Mouse (Mus musculus): ENCODE measurements around the gene Grik4. TPM values are rescaled to one million over a fixed set of nuclear protein-coding genes. Genes with fewer than 3 reads are reported as not detected.

Grik4 gene
- polyA plus RNA-seq, 1 experiment: not detected

DNA sequence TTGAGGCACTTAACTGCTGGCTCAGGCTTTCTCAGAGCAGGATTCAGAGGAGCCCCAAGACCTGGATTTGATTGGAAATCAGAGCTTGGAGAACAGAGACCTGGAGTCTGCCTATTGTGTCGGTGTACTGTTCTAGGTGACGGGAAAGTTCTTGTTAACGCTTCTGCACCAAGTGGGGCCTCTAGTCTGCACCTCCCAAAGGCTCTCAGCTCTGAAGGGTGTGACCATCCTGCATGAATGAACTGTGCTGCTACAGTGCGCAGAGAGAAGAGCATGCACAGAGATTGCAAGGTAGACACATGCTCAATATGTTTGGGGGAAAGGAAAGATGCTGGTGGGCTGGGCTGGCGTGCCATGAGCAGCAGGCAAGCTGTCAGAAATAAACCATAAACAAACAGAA, 144.6 kb downstream of the Grik4 start:
- no peak overlapping the region for H3K4me3 ChIP-seq (ENCODE audit: insufficient read depth, low read depth, low read length)
- TF ChIP-seq CTCF (IDR thresholded peaks at IDR 0.05; ENCODE audit: insufficient read depth, low read depth, low read length) (no peak), POLR2A (IDR thresholded peaks at IDR 0.05; ENCODE audit: insufficient read depth, low read depth, low read length) (no peak)
- H3K27ac ChIP-seq (ENCODE audit: insufficient read depth, low read depth, low read length): no peak overlapping the region
- 94% methylated on average over 5 of the region's 5 CpGs for WGBS
- H3K4me1 ChIP-seq (ENCODE audit: control insufficient read depth, insufficient read depth, low read length): peaks cover 5% of the 10 kb centered on the region; the same call in 1 of the 2 replicates

DNA sequence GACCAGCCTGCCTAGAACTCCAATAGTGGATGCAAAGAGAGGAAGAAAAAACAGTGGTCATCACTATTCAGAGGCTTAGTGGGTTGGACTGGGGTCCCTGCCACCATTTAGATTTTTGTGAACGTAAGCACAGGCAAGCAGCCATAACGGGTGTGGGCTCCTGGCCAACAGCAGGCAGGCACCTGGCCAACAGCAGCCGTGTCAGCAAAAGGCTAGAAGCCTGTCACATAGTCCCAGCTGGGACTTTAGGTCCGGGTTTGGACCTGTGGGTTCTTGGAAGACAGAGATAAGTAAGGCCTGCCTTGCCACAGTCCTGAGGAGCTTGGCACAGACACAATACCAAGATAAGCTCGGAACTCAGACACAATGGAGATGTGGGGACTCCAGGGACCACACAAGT, 145.1 kb downstream of the Grik4 start:
- Histone ChIP-seq H3K4me1 (ENCODE audit: control insufficient read depth, insufficient read depth, low read length) (peaks cover 5% of the 10 kb centered on the region; the same call in 1 of the 2 replicates), H3K4me3 (ENCODE audit: insufficient read depth, low read depth, low read length) (no peak overlapping the region), H3K27ac (ENCODE audit: insufficient read depth, low read depth, low read length) (no peak overlapping the region)
- WGBS: 67% methylated on average over 5 of the region's 5 CpGs
- no peak for TF ChIP-seq POLR2A (IDR thresholded peaks at IDR 0.05; ENCODE audit: insufficient read depth, low read depth, low read length)
- no peak for TF ChIP-seq CTCF (IDR thresholded peaks at IDR 0.05; ENCODE audit: insufficient read depth, low read depth, low read length)

DNA sequence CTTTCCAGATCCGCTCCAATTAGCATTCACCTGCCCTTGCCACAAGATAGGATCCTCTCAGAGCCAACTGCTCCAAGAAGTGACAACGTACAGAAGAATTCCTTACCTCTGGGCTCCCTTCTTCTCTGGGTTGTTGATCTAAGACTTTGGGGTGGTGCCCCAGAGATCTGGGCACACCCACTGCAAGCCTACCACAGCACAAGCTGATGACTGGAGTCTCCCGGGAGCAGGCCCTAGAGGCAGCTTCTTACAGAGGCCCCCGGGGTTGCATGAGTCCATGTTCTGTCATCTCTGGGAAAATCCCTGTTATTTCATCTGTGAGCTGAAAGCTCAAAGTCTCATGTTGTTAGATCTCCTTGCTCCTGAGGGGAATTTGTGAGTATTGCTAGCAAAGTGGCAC, 146.0 kb downstream of the Grik4 start:
- H3K27ac ChIP-seq (ENCODE audit: insufficient read depth, low read depth, low read length): no peak overlapping the region
- peaks cover 5% of the 10 kb centered on the region; the same call in 1 of the 2 replicates for H3K4me1 ChIP-seq (ENCODE audit: control insufficient read depth, insufficient read depth, low read length)
- TF ChIP-seq CTCF (IDR thresholded peaks at IDR 0.05; ENCODE audit: insufficient read depth, low read depth, low read length) (no peak), POLR2A (IDR thresholded peaks at IDR 0.05; ENCODE audit: insufficient read depth, low read depth, low read length) (no peak)
- no peak overlapping the region for H3K4me3 ChIP-seq (ENCODE audit: insufficient read depth, low read depth, low read length)
- WGBS: 88% methylated on average over 4 of the region's 4 CpGs

DNA sequence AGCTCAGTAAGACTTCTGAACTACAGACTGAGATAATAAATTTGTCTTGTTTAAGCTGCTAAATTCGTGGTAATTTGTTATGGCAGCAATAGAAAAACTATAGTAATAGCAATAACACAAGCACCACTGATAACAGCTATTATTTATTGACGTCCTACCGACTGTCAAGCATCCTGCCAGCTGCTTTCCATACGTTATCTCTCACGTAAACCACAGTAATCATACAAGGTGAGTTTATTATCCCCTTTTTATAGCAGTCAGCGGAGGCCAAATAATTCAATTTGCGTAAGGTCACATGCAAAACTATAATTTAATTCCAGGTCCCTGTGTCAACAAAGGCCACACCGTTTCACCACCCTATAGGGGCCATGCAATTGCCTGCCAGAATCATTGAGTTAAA, 147.0 kb downstream of the Grik4 start:
- WGBS: 92% methylated on average over 8 of the region's 8 CpGs
- TF ChIP-seq CTCF (IDR thresholded peaks at IDR 0.05; ENCODE audit: insufficient read depth, low read depth, low read length): no peak
- TF ChIP-seq POLR2A (IDR thresholded peaks at IDR 0.05; ENCODE audit: insufficient read depth, low read depth, low read length): no peak
- H3K4me3 ChIP-seq (ENCODE audit: insufficient read depth, low read depth, low read length): no peak overlapping the region
- H3K27ac ChIP-seq (ENCODE audit: insufficient read depth, low read depth, low read length): no peak overlapping the region
- peaks cover 5% of the 10 kb centered on the region; the same call in 1 of the 2 replicates for H3K4me1 ChIP-seq (ENCODE audit: control insufficient read depth, insufficient read depth, low read length)

DNA sequence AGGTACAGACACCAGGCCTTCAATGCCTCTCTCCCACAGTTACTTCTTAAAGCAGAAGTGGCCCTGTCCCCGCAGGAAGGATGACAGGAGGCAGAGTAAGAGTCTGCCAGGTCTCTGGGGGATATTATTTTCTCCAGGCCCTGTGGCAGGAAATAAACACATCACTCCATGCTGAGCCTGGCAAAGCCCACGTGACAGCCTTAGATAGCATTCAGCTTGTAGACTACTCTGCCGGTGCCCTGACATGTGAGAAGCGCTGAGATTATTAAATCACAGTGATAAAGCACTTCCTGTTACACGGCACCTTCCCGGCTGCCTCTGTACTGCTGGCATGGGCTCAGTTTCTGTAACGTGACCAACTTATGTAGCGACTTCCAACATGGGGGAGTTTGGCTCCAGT, 148.4 kb downstream of the Grik4 start:
- Histone ChIP-seq H3K4me1 (ENCODE audit: control insufficient read depth, insufficient read depth, low read length) (peaks cover 12% of the 10 kb centered on the region), H3K4me3 (ENCODE audit: insufficient read depth, low read depth, low read length) (no peak overlapping the region), H3K27ac (ENCODE audit: insufficient read depth, low read depth, low read length) (no peak overlapping the region)
- 46% methylated on average over 8 of the region's 8 CpGs for WGBS
- TF ChIP-seq CTCF (IDR thresholded peaks at IDR 0.05; ENCODE audit: insufficient read depth, low read depth, low read length): no peak
- no peak for TF ChIP-seq POLR2A (IDR thresholded peaks at IDR 0.05; ENCODE audit: insufficient read depth, low read depth, low read length)

DNA sequence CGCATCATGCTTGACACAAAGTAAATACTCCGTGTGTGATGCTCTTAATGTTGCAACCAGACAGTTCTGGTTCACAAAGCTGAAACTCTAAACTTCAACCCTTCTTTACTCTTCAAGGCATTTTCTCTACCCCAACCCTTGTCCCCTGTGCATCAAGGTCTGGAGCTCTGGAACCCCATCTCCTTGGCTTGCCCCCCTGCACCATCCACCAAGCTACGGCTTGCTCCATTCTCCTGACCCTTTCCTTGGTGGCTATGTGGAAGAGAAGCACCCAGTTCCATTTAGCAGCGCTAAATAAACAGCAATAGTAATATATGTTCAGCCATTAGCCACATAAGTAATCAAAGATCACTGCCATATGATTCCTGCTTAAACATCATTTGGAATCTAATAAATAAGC, 150.3 kb downstream of the Grik4 start:
- Histone ChIP-seq H3K27ac (ENCODE audit: insufficient read depth, low read depth, low read length) (no peak overlapping the region), H3K4me1 (ENCODE audit: control insufficient read depth, insufficient read depth, low read length) (peaks cover 12% of the 10 kb centered on the region), H3K4me3 (ENCODE audit: insufficient read depth, low read depth, low read length) (no peak overlapping the region)
- WGBS: 95% methylated on average over 4 of the region's 4 CpGs
- TF ChIP-seq CTCF (IDR thresholded peaks at IDR 0.05; ENCODE audit: insufficient read depth, low read depth, low read length) (no peak), POLR2A (IDR thresholded peaks at IDR 0.05; ENCODE audit: insufficient read depth, low read depth, low read length) (no peak)

DNA sequence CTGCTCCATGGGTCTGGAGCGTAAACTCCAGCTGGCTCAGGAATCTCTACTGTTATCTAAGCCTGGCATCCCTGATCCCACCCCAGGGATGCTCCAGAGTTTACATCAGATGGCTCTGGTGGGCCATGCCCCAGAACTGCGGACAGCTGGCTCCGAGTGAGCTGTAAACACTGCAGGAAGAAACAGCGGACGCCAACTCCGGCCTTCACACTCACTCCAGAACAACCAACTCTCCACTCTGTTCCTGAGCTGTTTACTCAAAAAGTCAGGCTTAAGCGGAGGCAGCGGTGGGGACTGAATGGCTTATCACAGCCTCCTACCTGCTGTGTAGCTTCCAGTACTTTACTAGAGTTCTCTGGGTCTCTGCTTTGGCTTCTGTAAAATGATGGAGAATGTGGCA, 150.7 kb downstream of the Grik4 start:
- WGBS: 93% methylated on average over 8 of the region's 8 CpGs
- H3K27ac ChIP-seq (ENCODE audit: insufficient read depth, low read depth, low read length): no peak overlapping the region
- H3K4me3 ChIP-seq (ENCODE audit: insufficient read depth, low read depth, low read length): no peak overlapping the region
- peaks cover 12% of the 10 kb centered on the region for H3K4me1 ChIP-seq (ENCODE audit: control insufficient read depth, insufficient read depth, low read length)
- TF ChIP-seq POLR2A (IDR thresholded peaks at IDR 0.05; ENCODE audit: insufficient read depth, low read depth, low read length): no peak
- no peak for TF ChIP-seq CTCF (IDR thresholded peaks at IDR 0.05; ENCODE audit: insufficient read depth, low read depth, low read length)

DNA sequence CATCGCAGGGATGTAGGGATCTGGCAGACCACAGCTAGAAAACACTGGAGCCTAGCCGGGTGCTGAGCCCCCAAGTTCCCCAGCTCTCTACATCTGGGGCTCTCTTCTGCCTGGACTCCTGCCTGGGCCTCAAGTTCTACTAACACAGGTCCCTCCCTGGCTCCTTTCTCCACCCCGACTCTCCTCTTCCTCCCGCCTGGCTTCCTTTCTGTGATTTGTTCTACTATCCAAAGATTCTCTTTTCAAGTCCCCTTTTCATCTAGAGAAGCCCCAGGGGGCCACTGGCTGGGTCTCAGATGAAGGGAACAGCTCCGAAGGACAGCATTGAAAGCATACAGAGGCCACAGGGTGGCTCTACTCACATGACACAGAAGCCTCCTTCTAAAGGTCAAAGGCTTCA, 151.9 kb downstream of the Grik4 start:
- peaks cover 12% of the 10 kb centered on the region for H3K4me1 ChIP-seq (ENCODE audit: control insufficient read depth, insufficient read depth, low read length)
- TF ChIP-seq POLR2A (IDR thresholded peaks at IDR 0.05; ENCODE audit: insufficient read depth, low read depth, low read length): no peak
- TF ChIP-seq CTCF (IDR thresholded peaks at IDR 0.05; ENCODE audit: insufficient read depth, low read depth, low read length): no peak
- no peak overlapping the region for H3K4me3 ChIP-seq (ENCODE audit: insufficient read depth, low read depth, low read length)
- H3K27ac ChIP-seq (ENCODE audit: insufficient read depth, low read depth, low read length): no peak overlapping the region
- 79% methylated on average over 5 of the region's 5 CpGs for WGBS

DNA sequence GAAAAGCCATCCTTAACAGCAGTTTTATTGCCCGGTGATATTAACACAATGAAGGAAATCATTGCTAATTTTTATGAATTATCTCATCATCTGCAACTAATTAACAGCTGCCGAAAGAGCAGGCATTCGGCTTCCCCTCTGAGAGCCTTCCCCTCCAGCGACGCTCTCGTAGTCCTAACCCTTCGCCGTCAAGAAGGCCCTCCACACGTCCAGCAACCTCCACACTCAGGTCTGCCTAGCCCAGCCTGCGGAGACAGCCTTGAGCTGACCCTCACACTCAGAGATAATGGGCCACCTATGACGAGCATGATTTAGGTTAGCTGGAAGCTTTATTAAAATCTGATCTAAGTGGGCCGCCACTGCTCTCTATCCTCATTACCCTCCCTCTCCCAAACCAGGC, 152.5 kb downstream of the Grik4 start:
- Histone ChIP-seq H3K4me3 (ENCODE audit: insufficient read depth, low read depth, low read length) (no peak overlapping the region), H3K4me1 (ENCODE audit: control insufficient read depth, insufficient read depth, low read length) (peaks cover 12% of the 10 kb centered on the region), H3K27ac (ENCODE audit: insufficient read depth, low read depth, low read length) (no peak overlapping the region)
- no peak for TF ChIP-seq POLR2A (IDR thresholded peaks at IDR 0.05; ENCODE audit: insufficient read depth, low read depth, low read length)
- TF ChIP-seq CTCF (IDR thresholded peaks at IDR 0.05; ENCODE audit: insufficient read depth, low read depth, low read length): no peak
- WGBS: 83% methylated on average over 12 of the region's 12 CpGs

DNA sequence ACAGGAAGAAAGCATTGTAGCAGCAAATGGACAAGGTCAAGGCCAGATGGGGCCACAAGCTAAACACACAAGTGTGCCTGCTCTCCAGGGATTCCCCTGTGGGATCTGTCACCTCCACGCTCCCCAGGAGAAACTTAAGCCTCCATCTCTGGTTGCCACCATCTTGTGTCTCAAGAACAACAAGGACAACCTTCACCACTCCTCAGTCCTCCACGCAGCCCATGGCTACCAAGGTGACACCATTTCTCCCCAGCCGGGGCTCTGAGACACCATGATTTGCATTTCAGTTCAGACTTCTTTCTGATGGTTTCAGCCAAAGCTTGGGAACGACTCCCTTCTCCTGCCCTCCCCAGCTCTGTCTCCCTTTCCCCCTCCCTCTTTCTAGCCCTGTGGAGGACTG, 152.9 kb downstream of the Grik4 start:
- no peak for TF ChIP-seq CTCF (IDR thresholded peaks at IDR 0.05; ENCODE audit: insufficient read depth, low read depth, low read length)
- no peak for TF ChIP-seq POLR2A (IDR thresholded peaks at IDR 0.05; ENCODE audit: insufficient read depth, low read depth, low read length)
- Histone ChIP-seq H3K4me3 (ENCODE audit: insufficient read depth, low read depth, low read length) (no peak overlapping the region), H3K27ac (ENCODE audit: insufficient read depth, low read depth, low read length) (no peak overlapping the region), H3K4me1 (ENCODE audit: control insufficient read depth, insufficient read depth, low read length) (peaks cover 12% of the 10 kb centered on the region)
- WGBS: 66% methylated on average over 4 of the region's 4 CpGs

Data from olfactory bulb, adult 2 months (tissue).